Mouse (Mus musculus): Measurements from ENCODE around the gene Card19.

Card19 gene

GRCm38 (mm10) chr13:49171729-49172128, 44.1 kb downstream of the Card19 start:
- DNase-seq (ENCODE audit: low spot score in 2 of 2), result no peak

- DNase-seq (ENCODE audit: low spot score in 2 of 2), result no peak
Observed at GRCm38 (mm10) chr13:49170623-49171022, 45.2 kb downstream of the Card19 start.

- DNase-seq (ENCODE audit: low spot score in 2 of 2), result peak; percentile 81 to 92
Observed at GRCm38 (mm10) chr13:49169448-49170207, 46.2 kb downstream of the Card19 start.

GRCm38 (mm10) chr13:49167081-49167480, 48.8 kb downstream of the Card19 start:
- DNase-seq (ENCODE audit: low spot score in 2 of 2), result no peak

GRCm38 (mm10) chr13:49163645-49164044, 52.2 kb downstream of the Card19 start:
- DNase-seq (ENCODE audit: low spot score in 2 of 2), result no peak

GRCm38 (mm10) chr13:49162722-49163121, 53.1 kb downstream of the Card19 start:
- DNase-seq (ENCODE audit: low spot score in 2 of 2), result no peak

GRCm38 (mm10) chr13:49161236-49161635, 54.6 kb downstream of the Card19 start:
- no peak for DNase-seq (ENCODE audit: low spot score in 2 of 2)

- DNase-seq (ENCODE audit: low spot score in 2 of 2), result no peak
Observed at GRCm38 (mm10) chr13:49158040-49158713, 57.7 kb downstream of the Card19 start.

GRCm38 (mm10) chr13:49156645-49157044, 59.2 kb downstream of the Card19 start:
- no peak for DNase-seq (ENCODE audit: low spot score in 2 of 2)

GRCm38 (mm10) chr13:49154621-49155020, 61.2 kb downstream of the Card19 start:
- DNase-seq (ENCODE audit: low spot score in 2 of 2), result no peak

- no peak for DNase-seq (ENCODE audit: low spot score in 2 of 2)
Observed at GRCm38 (mm10) chr13:49154028-49154427, 61.8 kb downstream of the Card19 start.
